9 mouse cellular contexts compared by ENCODE assay signal in the genomic region with DNA sequence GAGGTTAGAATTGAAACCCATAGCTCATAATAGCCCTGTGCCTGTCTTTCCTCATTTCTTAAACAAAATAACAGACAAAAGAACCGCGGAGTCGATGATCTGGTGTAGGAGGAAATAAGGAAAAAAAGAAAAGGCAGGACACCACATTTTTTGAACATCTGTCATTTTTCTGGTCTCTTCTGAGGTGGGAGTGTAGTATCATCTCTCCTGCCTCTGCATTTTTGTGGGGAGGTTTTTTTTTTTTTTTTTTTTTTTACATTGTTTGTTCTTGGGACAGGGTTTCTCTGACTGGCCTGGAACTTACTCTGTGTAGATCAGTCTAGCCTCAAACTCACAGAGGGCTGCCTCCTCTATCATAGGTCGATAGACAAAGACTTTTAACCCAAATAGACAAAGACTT. TPM values are rescaled to one million over a fixed set of nuclear protein-coding genes. Genes with fewer than 3 reads are reported as not detected.
DNase-seq lines count a peak whose midpoint lies in the region; ATAC-seq and TF ChIP-seq lines count a peak whose summit lies in the region.
"Had no signal": no experiment of that assay in that cellular context is flagged by ENCODE, and none has a peak within 500 bp of the region (broad histone marks: within the 10 kb centered on the region; RNA-seq: fewer than 3 reads in every experiment).

No protein-coding gene starts in this region.

- no peaks in the 10 kb centered on the region for H3K4me1 ChIP-seq in liver, adult 2 months (ENCODE audit: control insufficient read depth, insufficient read depth, low read length)
- H3K4me1 ChIP-seq in embryonic facial prominence, embryonic 10.5 days, result peaks cover 18% of the 10 kb centered on the region
- peaks cover 12% of the 10 kb centered on the region for H3K4me1 ChIP-seq in hindbrain, embryonic 16.5 days (ENCODE audit: control insufficient read depth, insufficient read depth, low read depth, low read length)
- H3K4me1 ChIP-seq in midbrain, postnatal 0 days (ENCODE audit: insufficient read depth, low read length), result no peaks in the 10 kb centered on the region

- DNase-seq in liver, adult 2 months (ENCODE audit: extremely low read depth, low read depth, low spot score), result no peak
- no peak for DNase-seq in liver
- no peak for DNase-seq in embryonic facial prominence, embryonic 10.5 days (ENCODE audit: low spot score)
- no peak for DNase-seq in midbrain, postnatal 0 days (ENCODE audit: low spot score)
- no peak for DNase-seq in right cerebral cortex, postnatal 36 days (ENCODE audit: low spot score in 2 of 2)
- no peak for DNase-seq in adrenal gland, adult (ENCODE audit: inconsistent age in 2 of 2, low spot score in 1 of 2)
- no peak for DNase-seq in natural killer cell, adult 2 months (ENCODE audit: low spot score in 2 of 2)

- WGBS in liver, adult 2 months, result 4% methylated on average over 4 of the region's 4 CpGs
- WGBS in embryonic facial prominence, embryonic 10.5 days, result 1% methylated on average over 4 of the region's 4 CpGs
- WGBS in hindbrain, embryonic 16.5 days, result 2% methylated on average over 4 of the region's 4 CpGs
- WGBS in midbrain, postnatal 0 days, result 0% methylated on average over 4 of the region's 4 CpGs

- H3K9me3 ChIP-seq in embryonic facial prominence, embryonic 10.5 days, result no peaks in the 10 kb centered on the region
- no peaks in the 10 kb centered on the region for H3K9me3 ChIP-seq in hindbrain, embryonic 16.5 days (ENCODE audit: control insufficient read depth, low read length)
- H3K9me3 ChIP-seq in midbrain, postnatal 0 days (ENCODE audit: low read length), result no peaks in the 10 kb centered on the region

- no peak overlapping the region for H3K27ac ChIP-seq in liver, adult 2 months (replicated peaks; ENCODE audit: insufficient read depth, low read depth, low read length)
- peak overlapping the region; percentile 94 for H3K27ac ChIP-seq in embryonic facial prominence, embryonic 10.5 days (replicated peaks)
- peak overlapping the region; percentile 23; the same call in 1 of the 2 replicates for H3K27ac ChIP-seq in hindbrain, embryonic 16.5 days (ENCODE audit: low read depth, low read length)
- H3K27ac ChIP-seq in midbrain, postnatal 0 days (ENCODE audit: low read depth, low read length), result no peak overlapping the region

- H3K4me2 ChIP-seq in hindbrain, embryonic 16.5 days (ENCODE audit: low read length), result peak overlapping the region; percentile 64
- H3K4me2 ChIP-seq in midbrain, postnatal 0 days (ENCODE audit: low read depth, low read length, poor library complexity, severe bottlenecking), result peak overlapping the region; percentile 78

- TF ChIP-seq POLR2A in liver, adult 2 months (IDR thresholded peaks at IDR 0.05; ENCODE audit: extremely low read depth, insufficient read depth, low read length), result no peak

- ATAC-seq in hindbrain, embryonic 16.5 days, result no peak
- ATAC-seq in midbrain, postnatal 0 days (ENCODE audit: low FRiP score), result no peak

- no peaks in the 10 kb centered on the region for H3K79me2 ChIP-seq in liver, adult 2 months (ENCODE audit: control insufficient read depth, insufficient read depth, low read length)

- peak overlapping the region; percentile 77; the same call in 1 of the 2 replicates for H3K9ac ChIP-seq in liver, adult 2 months (ENCODE audit: low read depth, low read length)
- peak overlapping the region; percentile 73 for H3K9ac ChIP-seq in hindbrain, embryonic 16.5 days (ENCODE audit: low read depth, low read length)
- H3K9ac ChIP-seq in midbrain, postnatal 0 days (replicated peaks; ENCODE audit: low read length, poor library complexity, severe bottlenecking), result peak overlapping the region; percentile 62

- no peaks in the 10 kb centered on the region for H3K27me3 ChIP-seq in liver, adult 2 months (ENCODE audit: control insufficient read depth, insufficient read depth, low read length)
- H3K27me3 ChIP-seq in embryonic facial prominence, embryonic 10.5 days (replicated peaks; ENCODE audit: low read depth, poor library complexity, severe bottlenecking), result peaks cover 16% of the 10 kb centered on the region
- peaks cover 3% of the 10 kb centered on the region; the same call in 1 of the 2 replicates for H3K27me3 ChIP-seq in hindbrain, embryonic 16.5 days (replicated peaks; ENCODE audit: control insufficient read depth, insufficient read depth, low read length)
- no peaks in the 10 kb centered on the region for H3K27me3 ChIP-seq in midbrain, postnatal 0 days (ENCODE audit: insufficient read depth, low read length)

- no peak for TF ChIP-seq CTCF in liver, adult 2 months (IDR thresholded peaks at IDR 0.05; ENCODE audit: low read depth, low read length)
- no peak for TF ChIP-seq CTCF in midbrain, postnatal 0 days (IDR thresholded peaks at IDR 0.05)

- H3K4me3 ChIP-seq in liver, adult 2 months (ENCODE audit: insufficient read depth, low read depth, low read length), result peak overlapping the region; percentile 83
- peak overlapping the region; percentile 78 for H3K4me3 ChIP-seq in embryonic facial prominence, embryonic 10.5 days
- peak overlapping the region; percentile 65 for H3K4me3 ChIP-seq in hindbrain, embryonic 16.5 days (ENCODE audit: low read length)
- peak overlapping the region; percentile 73 for H3K4me3 ChIP-seq in midbrain, postnatal 0 days (ENCODE audit: low read depth, low read length)

- peaks cover 3% of the 10 kb centered on the region; the same call in 1 of the 2 replicates for H3K36me3 ChIP-seq in liver, adult 2 months (ENCODE audit: control insufficient read depth, insufficient read depth, low read length)
- H3K36me3 ChIP-seq in embryonic facial prominence, embryonic 10.5 days (replicated peaks), result peaks cover 39% of the 10 kb centered on the region
- peaks cover 9% of the 10 kb centered on the region; the same call in 1 of the 2 replicates for H3K36me3 ChIP-seq in hindbrain, embryonic 16.5 days (ENCODE audit: control insufficient read depth, insufficient read depth, low read length)
- H3K36me3 ChIP-seq in midbrain, postnatal 0 days (ENCODE audit: insufficient read depth, low read length), result 0 out of 2 replicates have a peak, but pooled peaks cover 3% of the 10 kb centered on the region

RNA-seq across cellular contexts. Expression of gene Rrm1, which starts 0.9 kb away (rescaled TPM):
- total RNA-seq in liver, adult 2 months (2014; rRNA removed), result 7.9 and 10.4 TPM in 2 replicates
- polyA plus RNA-seq in liver, adult 2 months (2012; rRNA removed), result 2.2 and 2.3 TPM in 2 replicates
- 267 and 280 TPM in 2 replicates for polyA plus RNA-seq in embryonic facial prominence, embryonic 10.5 days (2016; fragmentation: Nextera tagmentation; extraction: Ambion mirVana)
- 48.8 and 55.7 TPM in 2 replicates for polyA plus RNA-seq in hindbrain, embryonic 16.5 days (2015; fragmentation: Nextera tagmentation; extraction: Ambion mirVana)
- 31.2 and 35.6 TPM in 2 replicates for total RNA-seq in midbrain, postnatal 0 days (2014; rRNA removed)
- polyA plus RNA-seq in midbrain, postnatal 0 days (2015; fragmentation: Nextera tagmentation; extraction: Ambion mirVana), result 25.0 and 26.1 TPM in 2 replicates

RNA-seq across cellular contexts. Expression of gene Olfr543, which starts 39.0 kb away (rescaled TPM):
- total RNA-seq in liver, adult 2 months (2014; rRNA removed), result not detected in 2 replicates
- not detected in 2 replicates for polyA plus RNA-seq in liver, adult 2 months (2012; rRNA removed)
- polyA plus RNA-seq in embryonic facial prominence, embryonic 10.5 days (2016; fragmentation: Nextera tagmentation; extraction: Ambion mirVana), result 0.55 and 0.58 TPM in 2 replicates
- polyA plus RNA-seq in hindbrain, embryonic 16.5 days (2015; fragmentation: Nextera tagmentation; extraction: Ambion mirVana), result 0.66 and 0.71 TPM in 2 replicates
- total RNA-seq in midbrain, postnatal 0 days (2014; rRNA removed), result not detected in 2 replicates
- polyA plus RNA-seq in midbrain, postnatal 0 days (2015; fragmentation: Nextera tagmentation; extraction: Ambion mirVana), result 0.29 and 0.38 TPM in 2 replicates
- total RNA-seq: left cerebral cortex, adult 18-20 months had no signal

RNA-seq across cellular contexts. Expression of gene Olfr544, which starts 45.7 kb away (rescaled TPM):
- not detected in 2 replicates for total RNA-seq in liver, adult 2 months (2014; rRNA removed)
- not detected in 2 replicates for polyA plus RNA-seq in liver, adult 2 months (2012; rRNA removed)
- 0.10 and 0.13 TPM in 2 replicates for polyA plus RNA-seq in embryonic facial prominence, embryonic 10.5 days (2016; fragmentation: Nextera tagmentation; extraction: Ambion mirVana)
- polyA plus RNA-seq in hindbrain, embryonic 16.5 days (2015; fragmentation: Nextera tagmentation; extraction: Ambion mirVana), result 0.05 and 0.14 TPM in 2 replicates
- total RNA-seq in midbrain, postnatal 0 days (2014; rRNA removed), result not detected in 2 replicates
- polyA plus RNA-seq in midbrain, postnatal 0 days (2015; fragmentation: Nextera tagmentation; extraction: Ambion mirVana), result 0.12 TPM in 1 of 2 replicates, not detected in the other
- total RNA-seq: left cerebral cortex, adult 18-20 months had no signal

RNA-seq across cellular contexts. Expression of gene Olfr545, which starts 56.9 kb away (rescaled TPM):
- total RNA-seq in liver, adult 2 months (2014; rRNA removed), result not detected in 2 replicates
- not detected in 2 replicates for polyA plus RNA-seq in liver, adult 2 months (2012; rRNA removed)
- polyA plus RNA-seq in embryonic facial prominence, embryonic 10.5 days (2016; fragmentation: Nextera tagmentation; extraction: Ambion mirVana), result 0.05 and 0.24 TPM in 2 replicates
- polyA plus RNA-seq in hindbrain, embryonic 16.5 days (2015; fragmentation: Nextera tagmentation; extraction: Ambion mirVana), result 0.24 and 0.45 TPM in 2 replicates
- total RNA-seq in midbrain, postnatal 0 days (2014; rRNA removed), result not detected in 2 replicates
- 0.07 and 0.17 TPM in 2 replicates for polyA plus RNA-seq in midbrain, postnatal 0 days (2015; fragmentation: Nextera tagmentation; extraction: Ambion mirVana)
- total RNA-seq: left cerebral cortex, adult 18-20 months had no signal

Comparison
In these comparisons a context has a peak if more than half of its experiments do, and no peak if none do; other contexts are left out.
1. H3K27ac ChIP-seq: peak in embryonic facial prominence, embryonic 10.5 days (single experiment) and hindbrain, embryonic 16.5 days (single experiment); none in liver, adult 2 months (single experiment) and midbrain, postnatal 0 days (single experiment).
2. Peak in every context shown above with its lines, with median percentiles within 50 percentile points of each other: H3K4me3 ChIP-seq and H3K9ac ChIP-seq.